Mouse (Mus musculus) lung, embryonic 16.5 days (tissue): ENCODE results near the gene Rgs3. TPM values are rescaled to one million over a fixed set of nuclear protein-coding genes. Genes with fewer than 3 reads are reported as not detected.

Source experiments
- ATAC-seq: fragments of 200-750 bp; cut with Nextera tagmentation; 2 replicates; pipeline ENCODE4 v1.8.0; 2017; ENCODE audit warnings: low read depth, mild to moderate bottlenecking, moderate library complexity
- H3K27ac ChIP-seq: fragments of 300-500 bp; sonication (generic); 2 replicates; pipeline ENCODE4 v1.5.1; 2014; ENCODE audit warnings: mild to moderate bottlenecking, control low read depth, low read length
- H3K27me3 ChIP-seq: fragments of 300-500 bp; sonication (generic); 2 replicates; pipeline ENCODE4 v1.6.1; 2014; ENCODE audit warnings: low read depth, low read length, mixed read lengths; ENCODE audit not compliant: control insufficient read depth, insufficient read depth
- H3K36me3 ChIP-seq: fragments of 300-500 bp; sonication (generic); 2 replicates; pipeline ENCODE4 v1.6.1; 2014; ENCODE audit warnings: low read length; ENCODE audit not compliant: control insufficient read depth, insufficient read depth
- H3K4me1 ChIP-seq: fragments of 300-500 bp; sonication (generic); replicated peaks from 2 replicates; pipeline ENCODE4 v1.6.1; 2014; ENCODE audit warnings: low read length, mixed read lengths; ENCODE audit not compliant: control insufficient read depth, insufficient read depth
- H3K4me2 ChIP-seq: fragments of 300-500 bp; sonication (generic); 2 replicates; pipeline ENCODE4 v1.6.1; 2014; ENCODE audit warnings: low read depth, low read length, control low read depth
- H3K4me3 ChIP-seq: fragments of 300-500 bp; sonication (generic); 2 replicates; pipeline ENCODE4 v1.5.1; 2014; ENCODE audit warnings: mild to moderate bottlenecking, low read length, control low read depth
- H3K9ac ChIP-seq: fragments of 300-500 bp; sonication (generic); 2 replicates; pipeline ENCODE4 v1.6.1; 2014; ENCODE audit warnings: low read length, control low read depth
- H3K9me3 ChIP-seq: fragments of 300-500 bp; sonication (generic); 2 replicates; pipeline ENCODE4 v1.6.1; 2016; ENCODE audit warnings: low read length; ENCODE audit not compliant: control insufficient read depth
- WGBS: fragments of 180-500 bp; shearing (Covaris S2); extraction: QIAGEN DNeasy Blood & Tissue Kit; methylation state at CpG from one replicate; pipeline ENCODE4 v1.1.7; 2014; 5-methylcytosine and 5-hydroxymethylcytosine counted together
- polyA plus RNA-seq: library from polyadenylated mRNA; unstranded; fragments of >200 nt; fragmentation: Nextera tagmentation; extraction: Ambion mirVana; gene quantifications from 2 replicates; pipeline ENCODE4 v1.2.1, GENCODE M21; 2015

The Rgs3 gene
- polyA plus RNA-seq, 1 experiment from 2014 or later, result 57.4 TPM

DNA sequence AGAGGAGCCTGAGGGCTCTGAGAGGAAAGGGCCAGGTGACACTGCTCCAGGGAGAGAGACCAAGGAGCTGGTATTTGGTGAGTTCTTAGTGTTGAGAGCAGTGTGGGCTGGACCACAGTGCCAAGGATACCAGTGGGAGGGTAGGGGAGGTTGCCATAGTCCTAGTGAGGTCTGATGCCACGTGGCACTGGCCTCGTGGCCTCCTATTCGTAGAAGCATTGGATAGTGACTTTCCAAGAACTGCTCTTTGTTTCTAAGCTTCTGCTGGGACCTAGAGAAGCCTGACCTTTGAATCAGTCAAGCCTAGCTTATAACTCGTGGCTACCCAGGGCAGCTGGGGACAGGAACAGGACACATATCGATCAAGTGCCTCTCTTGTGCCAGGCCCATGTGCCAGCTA, 164.1 kb downstream of the Rgs3 start:
- H3K27me3 ChIP-seq, result no peaks in the 10 kb centered on the region
- no peak overlapping the region for H3K9ac ChIP-seq
- H3K36me3 ChIP-seq, result no peaks in the 10 kb centered on the region
- no peaks in the 10 kb centered on the region; the same call in 1 of the 2 replicates for H3K9me3 ChIP-seq
- H3K27ac ChIP-seq, result no peak overlapping the region
- no peak overlapping the region for H3K4me3 ChIP-seq
- WGBS, result 79% methylated on average over 5 of the region's 5 CpGs
- H3K4me1 ChIP-seq, result 0 out of 2 replicates have a peak, but pooled peaks cover 4% of the 10 kb centered on the region
- no peak overlapping the region for H3K4me2 ChIP-seq
- ATAC-seq, result no peak

DNA sequence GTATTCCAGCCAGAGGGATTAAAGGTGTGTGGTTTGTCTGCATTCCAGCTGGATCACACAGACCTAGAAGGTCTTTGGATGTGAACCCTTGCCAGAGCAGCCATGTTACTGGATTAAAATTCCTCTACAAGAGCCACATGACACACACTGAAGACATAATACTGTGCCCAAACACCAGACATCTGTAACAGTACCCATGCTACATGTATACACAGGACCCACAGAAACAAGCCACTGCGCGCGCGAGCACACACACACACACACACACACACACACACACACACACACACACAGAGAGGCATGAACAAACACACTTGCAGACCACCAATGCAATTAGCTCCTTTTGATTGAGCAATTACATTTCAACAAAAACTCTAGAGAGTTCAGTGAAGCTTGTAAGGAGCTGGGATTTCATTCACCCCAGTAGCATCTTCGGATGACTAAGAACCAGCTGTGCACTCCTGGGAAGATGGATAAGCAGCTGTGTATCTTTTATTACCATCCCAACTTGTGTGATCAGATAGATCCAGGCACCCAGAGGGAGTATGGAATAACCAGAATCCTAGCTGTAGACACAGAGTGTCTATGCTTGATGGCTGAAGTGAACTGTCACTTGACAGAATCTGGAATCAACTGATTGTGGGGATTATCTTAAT, 166.8 kb downstream of the Rgs3 start:
- 96% methylated on average over 5 of the region's 5 CpGs for WGBS
- Histone ChIP-seq H3K4me3 (no peak overlapping the region), H3K27ac (no peak overlapping the region), H3K27me3 (no peaks in the 10 kb centered on the region), H3K4me1 (peaks cover 4% of the 10 kb centered on the region; the same call in 1 of the 2 replicates), H3K9me3 (no peaks in the 10 kb centered on the region; the same call in 1 of the 2 replicates), H3K4me2 (no peak overlapping the region), H3K9ac (no peak overlapping the region), H3K36me3 (no peaks in the 10 kb centered on the region)
- ATAC-seq, result no peak

- H3K36me3 ChIP-seq, result no peaks in the 10 kb centered on the region
- H3K27ac ChIP-seq, result no peak overlapping the region
- ATAC-seq, result no peak
- 76% methylated on average over 20 of the region's 20 CpGs for WGBS
- no peak overlapping the region for H3K9ac ChIP-seq
- H3K4me1 ChIP-seq, result peaks cover 10% of the 10 kb centered on the region
- H3K4me3 ChIP-seq, result no peak overlapping the region
- no peaks in the 10 kb centered on the region for H3K27me3 ChIP-seq
- no peak overlapping the region for H3K4me2 ChIP-seq
- no peaks in the 10 kb centered on the region; the same call in 1 of the 2 replicates for H3K9me3 ChIP-seq
Measured at GRCm38 (mm10) chr4:62727541-62728303, 168.1 kb downstream of the Rgs3 start.

- Histone ChIP-seq H3K36me3 (no peaks in the 10 kb centered on the region), H3K9me3 (no peaks in the 10 kb centered on the region; the same call in 1 of the 2 replicates), H3K4me3 (no peak overlapping the region), H3K27me3 (no peaks in the 10 kb centered on the region), H3K9ac (no peak overlapping the region), H3K4me2 (no peak overlapping the region), H3K4me1 (peaks cover 16% of the 10 kb centered on the region), H3K27ac (no peak overlapping the region)
- ATAC-seq, result no peak
- WGBS, result 80% methylated on average over 6 of the region's 6 CpGs
Measured at GRCm38 (mm10) chr4:62728471-62728870, 168.8 kb downstream of the Rgs3 start.

GRCm38 (mm10) chr4:62729191-62729590, 169.5 kb downstream of the Rgs3 start:
- Histone ChIP-seq H3K36me3 (no peaks in the 10 kb centered on the region), H3K9me3 (no peaks in the 10 kb centered on the region; the same call in 1 of the 2 replicates), H3K4me2 (no peak overlapping the region), H3K9ac (no peak overlapping the region), H3K27me3 (no peaks in the 10 kb centered on the region), H3K4me3 (no peak overlapping the region), H3K27ac (no peak overlapping the region), H3K4me1 (peaks cover 16% of the 10 kb centered on the region)
- WGBS, result 66% methylated on average over 4 of the region's 4 CpGs
- no peak for ATAC-seq

GRCm38 (mm10) chr4:62729941-62730340, 170.3 kb downstream of the Rgs3 start:
- H3K9ac ChIP-seq, result no peak overlapping the region
- H3K9me3 ChIP-seq, result no peaks in the 10 kb centered on the region; the same call in 1 of the 2 replicates
- no peaks in the 10 kb centered on the region for H3K36me3 ChIP-seq
- 71% methylated on average over 5 of the region's 5 CpGs for WGBS
- no peak overlapping the region for H3K4me2 ChIP-seq
- H3K4me1 ChIP-seq, result peaks cover 16% of the 10 kb centered on the region
- H3K27ac ChIP-seq, result no peak overlapping the region
- ATAC-seq, result no peak
- H3K27me3 ChIP-seq, result no peaks in the 10 kb centered on the region
- H3K4me3 ChIP-seq, result no peak overlapping the region

DNA sequence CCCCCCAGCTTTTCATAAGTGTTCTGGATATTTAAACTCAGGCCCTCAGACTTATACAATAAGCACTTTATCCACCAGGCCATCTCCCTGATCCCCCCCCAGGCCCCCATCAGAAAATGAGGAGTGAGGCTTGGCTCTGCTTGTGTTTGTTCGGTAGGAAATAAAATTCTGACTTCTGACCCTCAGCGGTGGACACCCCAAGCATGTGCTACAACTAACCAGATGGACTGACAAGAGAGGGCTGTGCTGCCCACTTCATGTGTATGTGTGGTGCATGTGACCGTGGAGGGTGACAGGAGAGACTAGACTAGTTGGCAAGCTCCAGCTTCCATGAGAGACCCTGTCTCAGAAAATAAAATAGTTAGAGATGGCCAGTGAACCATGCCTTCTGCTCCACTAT, 171.2 kb downstream of the Rgs3 start:
- ATAC-seq, result no peak
- H3K4me3 ChIP-seq, result no peak overlapping the region
- no peaks in the 10 kb centered on the region for H3K27me3 ChIP-seq
- H3K4me1 ChIP-seq, result peaks cover 24% of the 10 kb centered on the region
- 60% methylated on average over 3 of the region's 3 CpGs for WGBS
- no peak overlapping the region for H3K9ac ChIP-seq
- H3K9me3 ChIP-seq, result no peaks in the 10 kb centered on the region
- H3K36me3 ChIP-seq, result no peaks in the 10 kb centered on the region
- no peak overlapping the region for H3K27ac ChIP-seq
- H3K4me2 ChIP-seq, result no peak overlapping the region

- no peak overlapping the region for H3K4me3 ChIP-seq
- peaks cover 31% of the 10 kb centered on the region for H3K4me1 ChIP-seq
- H3K36me3 ChIP-seq, result no peaks in the 10 kb centered on the region
- H3K27me3 ChIP-seq, result no peaks in the 10 kb centered on the region
- H3K9me3 ChIP-seq, result no peaks in the 10 kb centered on the region
- 73% methylated on average over 6 of the region's 6 CpGs for WGBS
- no peak for ATAC-seq
- H3K9ac ChIP-seq, result no peak overlapping the region
- no peak overlapping the region; the same call in 1 of the 2 replicates for H3K27ac ChIP-seq
- no peak overlapping the region for H3K4me2 ChIP-seq
Measured at GRCm38 (mm10) chr4:62731531-62732063, 171.9 kb downstream of the Rgs3 start.

DNA sequence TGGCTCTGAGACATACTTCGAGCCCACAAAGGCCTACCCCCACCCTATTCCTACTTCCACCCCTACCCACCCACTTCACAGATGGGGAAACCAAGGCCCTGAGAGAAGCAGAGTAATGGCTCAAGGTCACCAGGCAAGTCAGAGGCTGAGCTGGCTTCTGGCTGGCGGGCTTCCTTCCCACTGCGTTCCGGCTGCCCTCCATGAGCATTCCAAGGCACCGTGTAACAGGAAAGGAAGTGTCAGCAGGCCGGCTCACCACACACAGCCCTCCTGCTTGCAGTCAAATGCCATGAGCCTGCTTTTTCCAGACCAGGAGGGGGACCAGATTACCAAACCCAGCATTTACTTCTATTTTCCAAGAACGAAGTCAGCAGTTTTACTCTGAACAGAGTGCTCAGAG, 172.4 kb downstream of the Rgs3 start:
- Histone ChIP-seq H3K4me1 (peaks cover 36% of the 10 kb centered on the region), H3K27ac (peak overlapping the region; percentile 71), H3K27me3 (no peaks in the 10 kb centered on the region), H3K9me3 (no peaks in the 10 kb centered on the region), H3K36me3 (no peaks in the 10 kb centered on the region), H3K4me2 (no peak overlapping the region), H3K9ac (no peak overlapping the region), H3K4me3 (no peak overlapping the region)
- WGBS, result 54% methylated on average over 7 of the region's 7 CpGs
- 0 out of 2 replicates have a peak, but pooled peaks have one; percentile 31 for ATAC-seq
